Mouse (Mus musculus) gastrocnemius, postnatal 10 days (tissue): Measurements from ENCODE around the gene Mef2c. TPM values are rescaled to one million over a fixed set of nuclear protein-coding genes. Genes with fewer than 3 reads are reported as not detected.

Source experiments
- DNase-seq: peaks from one replicate; pipeline ENCODE4 v3.0.0; 2021; ENCODE audit warnings: mixed read lengths
- long read RNA-seq, 2 experiments: library from polyadenylated mRNA; stranded (forward); transcript quantifications; one replicate each; pipeline ENCODE4 v2.0.0; 2021
- total RNA-seq, 2 experiments: library from RNA; stranded (reverse); gene quantifications; 2 replicates each; pipeline ENCODE4 v1.2.3; 2021

The Mef2c gene
- 100 to 1,000 TPM; 442 to 475 TPM for total RNA-seq
- long read RNA-seq, experiment 1, full-length matches to known transcripts = 99 of 385 reads
- long read RNA-seq, experiment 1, partial matches to known transcripts = 72 of 385 reads
- long read RNA-seq, experiment 1, other reads (novel, unspliced or antisense) = 214 of 385 reads
- long read RNA-seq, experiment 2, full-length matches to known transcripts = 106 of 309 reads
- long read RNA-seq, experiment 2, partial matches to known transcripts = 52 of 309 reads
- long read RNA-seq, experiment 2, other reads (novel, unspliced or antisense) = 151 of 309 reads

- peak; percentile 65 for DNase-seq
Observed at GRCm38 (mm10) chr13:83503919-83504318, at the start of gene Mef2c. Mef2c (plus strand) TSS chr13:83504034.

GRCm38 (mm10) chr13:83458729-83459128 is 45.1 kb upstream of the Mef2c start:
- no peak for DNase-seq

GRCm38 (mm10) chr13:83459600-83459999 is 44.2 kb upstream of the Mef2c start:
- no peak for DNase-seq

- DNase-seq = no peak
Observed at GRCm38 (mm10) chr13:83460620-83461019, 43.2 kb upstream of the Mef2c start.

- no peak for DNase-seq
Observed at GRCm38 (mm10) chr13:83461556-83461955, 42.3 kb upstream of the Mef2c start.

GRCm38 (mm10) chr13:83466756-83467155 is 37.1 kb upstream of the Mef2c start:
- DNase-seq = no peak

GRCm38 (mm10) chr13:83468794-83469193 is 35.0 kb upstream of the Mef2c start:
- no peak for DNase-seq

- DNase-seq = no peak
Observed at GRCm38 (mm10) chr13:83473755-83474154, 30.1 kb upstream of the Mef2c start.

- DNase-seq = no peak
Observed at GRCm38 (mm10) chr13:83480388-83480787, 23.4 kb upstream of the Mef2c start.

- DNase-seq = no peak
Observed at GRCm38 (mm10) chr13:83481310-83481709, 22.5 kb upstream of the Mef2c start.

GRCm38 (mm10) chr13:83482087-83482486 is 21.7 kb upstream of the Mef2c start:
- DNase-seq = no peak

GRCm38 (mm10) chr13:83484215-83484614 is 19.6 kb upstream of the Mef2c start:
- no peak for DNase-seq

GRCm38 (mm10) chr13:83484721-83485369 is 19.0 kb upstream of the Mef2c start:
- no peak for DNase-seq

GRCm38 (mm10) chr13:83492051-83492450 is 11.8 kb upstream of the Mef2c start:
- no peak for DNase-seq

- no peak for DNase-seq
Observed at GRCm38 (mm10) chr13:83497708-83498107, 6.1 kb upstream of the Mef2c start.

GRCm38 (mm10) chr13:83499526-83499925 is 4.3 kb upstream of the Mef2c start:
- no peak for DNase-seq

GRCm38 (mm10) chr13:83507687-83508086 is 3.9 kb downstream of the Mef2c start:
- no peak for DNase-seq

GRCm38 (mm10) chr13:83515013-83515547 is 11.2 kb downstream of the Mef2c start:
- DNase-seq = peak; percentile 28

GRCm38 (mm10) chr13:83517660-83518609 is 14.1 kb downstream of the Mef2c start:
- DNase-seq = peak; percentile 47

- no peak for DNase-seq
Observed at GRCm38 (mm10) chr13:83520807-83521206, 17.0 kb downstream of the Mef2c start.

- peak; percentile 63 for DNase-seq
Observed at GRCm38 (mm10) chr13:83523232-83523969, 19.6 kb downstream of the Mef2c start.
